Mouse (Mus musculus): ENCODE measurements around the gene Galntl6. TPM values are rescaled to one million over a fixed set of nuclear protein-coding genes. Genes with fewer than 3 reads are reported as not detected.
"Not testable (repeated sequence)": the region's sequence is repeated elsewhere in the genome, so short reads cannot be mapped to it uniquely, and the experiment has no call there.

Gene Galntl6
- polyA plus RNA-seq, 1 experiment, result 6.0 TPM

- TF ChIP-seq CTCF (IDR thresholded peaks at IDR 0.05; ENCODE audit: borderline replicate concordance, insufficient read depth, low read depth, low read length), result no peak
- no peak for TF ChIP-seq POLR2A (IDR thresholded peaks at IDR 0.05; ENCODE audit: borderline replicate concordance, insufficient read depth, low read length)
- Histone ChIP-seq H3K27me3 (ENCODE audit: control insufficient read depth, insufficient read depth, low read length) (no peaks in the 10 kb centered on the region), H3K4me3 (replicated peaks; ENCODE audit: insufficient read depth, low read depth, low read length) (no peak overlapping the region), H3K27ac (ENCODE audit: insufficient read depth, low read length) (no peak overlapping the region), H3K4me1 (ENCODE audit: control insufficient read depth, insufficient read depth, low read length) (no peaks in the 10 kb centered on the region)
- no peak for DNase-seq
- 53% methylated on average over 12 of the region's 12 CpGs for WGBS
These were observed 1139.6 kb downstream of the Galntl6 start for GRCm38 (mm10) chr8:57772732-57773265.

GRCm38 (mm10) chr8:57767541-57767940 is 1144.9 kb downstream of the Galntl6 start:
- 60% methylated on average over 2 of the region's 2 CpGs for WGBS
- Histone ChIP-seq H3K4me1 (ENCODE audit: control insufficient read depth, insufficient read depth, low read length) (no peaks in the 10 kb centered on the region), H3K4me3 (replicated peaks; ENCODE audit: insufficient read depth, low read depth, low read length) (no peak overlapping the region), H3K27me3 (ENCODE audit: control insufficient read depth, insufficient read depth, low read length) (no peaks in the 10 kb centered on the region), H3K27ac (ENCODE audit: insufficient read depth, low read length) (no peak overlapping the region)
- TF ChIP-seq CTCF (IDR thresholded peaks at IDR 0.05; ENCODE audit: borderline replicate concordance, insufficient read depth, low read depth, low read length) (no peak), POLR2A (IDR thresholded peaks at IDR 0.05; ENCODE audit: borderline replicate concordance, insufficient read depth, low read length) (no peak)
- no peak for DNase-seq

GRCm38 (mm10) chr8:57766471-57767065 is 1145.9 kb downstream of the Galntl6 start:
- H3K4me1 ChIP-seq (ENCODE audit: control insufficient read depth, insufficient read depth, low read length), result no peaks in the 10 kb centered on the region
- H3K27me3 ChIP-seq (ENCODE audit: control insufficient read depth, insufficient read depth, low read length), result no peaks in the 10 kb centered on the region
- TF ChIP-seq CTCF (IDR thresholded peaks at IDR 0.05; ENCODE audit: borderline replicate concordance, insufficient read depth, low read depth, low read length) (no peak), POLR2A (IDR thresholded peaks at IDR 0.05; ENCODE audit: borderline replicate concordance, insufficient read depth, low read length) (no peak)
- WGBS, result 80% methylated on average over 10 of the region's 10 CpGs
- DNase-seq, result no peak
- no peak overlapping the region for H3K27ac ChIP-seq (ENCODE audit: insufficient read depth, low read length)
- no peak overlapping the region for H3K4me3 ChIP-seq (replicated peaks; ENCODE audit: insufficient read depth, low read depth, low read length)

GRCm38 (mm10) chr8:57765726-57766351 is 1146.6 kb downstream of the Galntl6 start:
- 51% methylated on average over 13 of the region's 13 CpGs for WGBS

GRCm38 (mm10) chr8:57765192-57765591 is 1147.2 kb downstream of the Galntl6 start:
- H3K4me1 ChIP-seq (ENCODE audit: control insufficient read depth, insufficient read depth, low read length), result no peaks in the 10 kb centered on the region
- WGBS, result 86% methylated on average over 4 of the region's 4 CpGs
- H3K27me3 ChIP-seq (ENCODE audit: control insufficient read depth, insufficient read depth, low read length), result no peaks in the 10 kb centered on the region
- no peak overlapping the region for H3K4me3 ChIP-seq (replicated peaks; ENCODE audit: insufficient read depth, low read depth, low read length)
- no peak for DNase-seq
- H3K27ac ChIP-seq (ENCODE audit: insufficient read depth, low read length), result no peak overlapping the region
- TF ChIP-seq POLR2A (IDR thresholded peaks at IDR 0.05; ENCODE audit: borderline replicate concordance, insufficient read depth, low read length) (no peak), CTCF (IDR thresholded peaks at IDR 0.05; ENCODE audit: borderline replicate concordance, insufficient read depth, low read depth, low read length) (no peak)

More at GRCm38 (mm10) chr8:57765726-57766351, 1146.6 kb downstream of the Galntl6 start:
- no peak overlapping the region for H3K4me3 ChIP-seq (replicated peaks; ENCODE audit: insufficient read depth, low read depth, low read length)
- TF ChIP-seq CTCF (IDR thresholded peaks at IDR 0.05; ENCODE audit: borderline replicate concordance, insufficient read depth, low read depth, low read length) (no peak), POLR2A (IDR thresholded peaks at IDR 0.05; ENCODE audit: borderline replicate concordance, insufficient read depth, low read length) (no peak)
- no peaks in the 10 kb centered on the region for H3K27me3 ChIP-seq (ENCODE audit: control insufficient read depth, insufficient read depth, low read length)
- no peaks in the 10 kb centered on the region for H3K4me1 ChIP-seq (ENCODE audit: control insufficient read depth, insufficient read depth, low read length)
- no peak for DNase-seq
- H3K27ac ChIP-seq (ENCODE audit: insufficient read depth, low read length), result no peak overlapping the region

- H3K27me3 ChIP-seq (ENCODE audit: control insufficient read depth, insufficient read depth, low read length); DNase-seq; H3K4me1 ChIP-seq (ENCODE audit: control insufficient read depth, insufficient read depth, low read length); H3K4me3 ChIP-seq (replicated peaks; ENCODE audit: insufficient read depth, low read depth, low read length); H3K27ac ChIP-seq (ENCODE audit: insufficient read depth, low read length): not testable (repeated sequence)
- 84% methylated on average over 2 of the region's 2 CpGs for WGBS
These were observed 1149.8 kb downstream of the Galntl6 start for GRCm38 (mm10) chr8:57762622-57763021.

GRCm38 (mm10) chr8:57760921-57761320 is 1151.5 kb downstream of the Galntl6 start:
- TF ChIP-seq POLR2A (IDR thresholded peaks at IDR 0.05; ENCODE audit: borderline replicate concordance, insufficient read depth, low read length) (no peak), CTCF (IDR thresholded peaks at IDR 0.05; ENCODE audit: borderline replicate concordance, insufficient read depth, low read depth, low read length) (no peak)
- no peak for DNase-seq
- H3K27ac ChIP-seq (ENCODE audit: insufficient read depth, low read length), result no peak overlapping the region
- H3K27me3 ChIP-seq (ENCODE audit: control insufficient read depth, insufficient read depth, low read length), result no peaks in the 10 kb centered on the region
- H3K4me3 ChIP-seq (replicated peaks; ENCODE audit: insufficient read depth, low read depth, low read length), result no peak overlapping the region
- no peaks in the 10 kb centered on the region for H3K4me1 ChIP-seq (ENCODE audit: control insufficient read depth, insufficient read depth, low read length)
- WGBS, result 67% methylated on average over 1 of the region's 1 CpGs

- Histone ChIP-seq H3K4me3 (replicated peaks; ENCODE audit: insufficient read depth, low read depth, low read length) (no peak overlapping the region), H3K27ac (ENCODE audit: insufficient read depth, low read length) (no peak overlapping the region), H3K4me1 (ENCODE audit: control insufficient read depth, insufficient read depth, low read length) (no peaks in the 10 kb centered on the region), H3K27me3 (ENCODE audit: control insufficient read depth, insufficient read depth, low read length) (no peaks in the 10 kb centered on the region)
- TF ChIP-seq CTCF (IDR thresholded peaks at IDR 0.05; ENCODE audit: borderline replicate concordance, insufficient read depth, low read depth, low read length), result no peak
- no peak for DNase-seq
These were observed 1153.6 kb downstream of the Galntl6 start for GRCm38 (mm10) chr8:57758857-57759256.

Data from cerebellum, adult 2 months (tissue).